Mouse (Mus musculus) neural tube, embryonic 13.5 days (tissue): ENCODE measurements around the gene Mmab. TPM values are rescaled to one million over a fixed set of nuclear protein-coding genes. Genes with fewer than 3 reads are reported as not detected.

Experiments used
- ATAC-seq: fragments of 200-750 bp; cut with Nextera tagmentation; 2 replicates; pipeline ENCODE4 v1.8.0; 2017; ENCODE audit warnings: low read depth, mild to moderate bottlenecking, moderate TSS enrichment, moderate library complexity
- H3K27ac ChIP-seq: fragments of 300-500 bp; sonication (generic); replicated peaks from 2 replicates; pipeline ENCODE4 v1.5.1; 2015; ENCODE audit warnings: moderate library complexity, mild to moderate bottlenecking, inconsistent platforms
- H3K27me3 ChIP-seq: fragments of 300-500 bp; sonication (generic); 2 replicates; pipeline ENCODE4 v1.6.1; 2015; ENCODE audit warnings: mild to moderate bottlenecking, inconsistent platforms
- H3K36me3 ChIP-seq: fragments of 300-500 bp; sonication (generic); 2 replicates; pipeline ENCODE4 v1.6.1; 2015; ENCODE audit warnings: mild to moderate bottlenecking, inconsistent platforms
- H3K4me1 ChIP-seq: fragments of 300-500 bp; sonication (generic); replicated peaks from 2 replicates; pipeline ENCODE4 v1.6.1; 2015; ENCODE audit warnings: inconsistent platforms
- H3K4me2 ChIP-seq: fragments of 300-500 bp; sonication (generic); 2 replicates; pipeline ENCODE4 v1.6.1; 2015; ENCODE audit warnings: inconsistent platforms, mild to moderate bottlenecking, moderate library complexity
- H3K4me3 ChIP-seq: fragments of 300-500 bp; sonication (generic); 2 replicates; pipeline ENCODE4 v1.5.1; 2015; ENCODE audit warnings: mild to moderate bottlenecking, inconsistent platforms
- H3K9ac ChIP-seq: fragments of 300-500 bp; sonication (generic); 2 replicates; pipeline ENCODE4 v1.6.1; 2015; ENCODE audit warnings: moderate library complexity, mild to moderate bottlenecking, inconsistent platforms
- H3K9me3 ChIP-seq: fragments of 300-500 bp; sonication (generic); 2 replicates; pipeline ENCODE4 v1.6.1; 2016; ENCODE audit warnings: inconsistent platforms
- WGBS: fragments of 180-500 bp; shearing (Covaris S2); methylation state at CpG from one replicate; pipeline ENCODE4 v1.1.7; 2015; 5-methylcytosine and 5-hydroxymethylcytosine counted together
- polyA plus RNA-seq: library from polyadenylated mRNA; unstranded; fragments of >200 nt; fragmentation: Nextera tagmentation; extraction: Ambion mirVana; gene quantifications from 2 replicates; pipeline ENCODE4 v1.2.1, GENCODE M21; 2015

The Mmab gene
- polyA plus RNA-seq, 1 experiment from 2014 or later: 28.2 TPM

- no peaks in the 10 kb centered on the region for H3K9me3 ChIP-seq
- 58% methylated on average over 5 of the region's 5 CpGs for WGBS
- H3K4me1 ChIP-seq: peaks cover 29% of the 10 kb centered on the region
- H3K4me2 ChIP-seq: no peak overlapping the region
- ATAC-seq: no peak
- H3K4me3 ChIP-seq: no peak overlapping the region
- H3K36me3 ChIP-seq: peaks cover 25% of the 10 kb centered on the region
- no peaks in the 10 kb centered on the region for H3K27me3 ChIP-seq
- H3K27ac ChIP-seq: no peak overlapping the region
- no peak overlapping the region for H3K9ac ChIP-seq
Observed at GRCm38 (mm10) chr5:114423961-114424360, 19.9 kb downstream of the Mmab start.

GRCm38 (mm10) chr5:114422591-114422990 lies 21.3 kb downstream of the Mmab start:
- Histone ChIP-seq H3K9me3 (no peaks in the 10 kb centered on the region), H3K36me3 (peaks cover 39% of the 10 kb centered on the region), H3K4me3 (no peak overlapping the region), H3K4me2 (no peak overlapping the region), H3K4me1 (peaks cover 19% of the 10 kb centered on the region; the same call in 1 of the 2 replicates), H3K9ac (no peak overlapping the region), H3K27ac (no peak overlapping the region), H3K27me3 (no peaks in the 10 kb centered on the region)
- no peak for ATAC-seq
- 41% methylated on average over 5 of the region's 5 CpGs for WGBS

- no peaks in the 10 kb centered on the region for H3K27me3 ChIP-seq
- no peak overlapping the region for H3K4me3 ChIP-seq
- H3K27ac ChIP-seq: no peak overlapping the region
- no peaks in the 10 kb centered on the region for H3K9me3 ChIP-seq
- no peak overlapping the region for H3K4me2 ChIP-seq
- peaks cover 47% of the 10 kb centered on the region for H3K36me3 ChIP-seq
- peaks cover 10% of the 10 kb centered on the region; the same call in 1 of the 2 replicates for H3K4me1 ChIP-seq
- WGBS: 87% methylated on average over 11 of the region's 11 CpGs
- ATAC-seq: no peak
- no peak overlapping the region for H3K9ac ChIP-seq
Observed at GRCm38 (mm10) chr5:114421561-114422298, 22.1 kb downstream of the Mmab start.

- H3K4me2 ChIP-seq: no peak overlapping the region
- no peak overlapping the region for H3K4me3 ChIP-seq
- no peaks in the 10 kb centered on the region for H3K27me3 ChIP-seq
- no peaks in the 10 kb centered on the region for H3K9me3 ChIP-seq
- 88% methylated on average over 8 of the region's 8 CpGs for WGBS
- peaks cover 3% of the 10 kb centered on the region; the same call in 1 of the 2 replicates for H3K4me1 ChIP-seq
- ATAC-seq: peak; percentile 26; the same call in 1 of the 2 replicates
- H3K36me3 ChIP-seq: peaks cover 79% of the 10 kb centered on the region
- no peak overlapping the region for H3K9ac ChIP-seq
- no peak overlapping the region for H3K27ac ChIP-seq
Observed at GRCm38 (mm10) chr5:114418541-114418940, 25.3 kb downstream of the Mmab start.

GRCm38 (mm10) chr5:114416855-114417254 lies 27.0 kb downstream of the Mmab start:
- Histone ChIP-seq H3K4me2 (no peak overlapping the region), H3K27ac (no peak overlapping the region), H3K4me3 (no peak overlapping the region), H3K27me3 (no peaks in the 10 kb centered on the region), H3K9ac (no peak overlapping the region), H3K36me3 (peaks cover 96% of the 10 kb centered on the region), H3K9me3 (no peaks in the 10 kb centered on the region), H3K4me1 (no peaks in the 10 kb centered on the region)
- no peak for ATAC-seq
- 92% methylated on average over 8 of the region's 8 CpGs for WGBS

GRCm38 (mm10) chr5:114415606-114416005 lies 28.3 kb downstream of the Mmab start:
- peaks cover 100% of the 10 kb centered on the region for H3K36me3 ChIP-seq

GRCm38 (mm10) chr5:114413067-114413735 lies 30.7 kb downstream of the Mmab start:
- Histone ChIP-seq H3K27ac (no peak overlapping the region), H3K4me3 (no peak overlapping the region), H3K27me3 (no peaks in the 10 kb centered on the region), H3K4me2 (no peak overlapping the region), H3K9ac (no peak overlapping the region), H3K9me3 (no peaks in the 10 kb centered on the region), H3K36me3 (peaks cover 100% of the 10 kb centered on the region), H3K4me1 (no peaks in the 10 kb centered on the region)
- WGBS: 86% methylated on average over 16 of the region's 16 CpGs
- ATAC-seq: no peak

More at GRCm38 (mm10) chr5:114415606-114416005, 28.3 kb downstream of the Mmab start:
- no peak overlapping the region for H3K4me3 ChIP-seq
- H3K4me1 ChIP-seq: no peaks in the 10 kb centered on the region
- 95% methylated on average over 5 of the region's 5 CpGs for WGBS
- H3K27ac ChIP-seq: no peak overlapping the region
- no peak overlapping the region for H3K9ac ChIP-seq
- H3K9me3 ChIP-seq: no peaks in the 10 kb centered on the region
- no peak overlapping the region for H3K4me2 ChIP-seq
- H3K27me3 ChIP-seq: no peaks in the 10 kb centered on the region
- no peak for ATAC-seq

DNA sequence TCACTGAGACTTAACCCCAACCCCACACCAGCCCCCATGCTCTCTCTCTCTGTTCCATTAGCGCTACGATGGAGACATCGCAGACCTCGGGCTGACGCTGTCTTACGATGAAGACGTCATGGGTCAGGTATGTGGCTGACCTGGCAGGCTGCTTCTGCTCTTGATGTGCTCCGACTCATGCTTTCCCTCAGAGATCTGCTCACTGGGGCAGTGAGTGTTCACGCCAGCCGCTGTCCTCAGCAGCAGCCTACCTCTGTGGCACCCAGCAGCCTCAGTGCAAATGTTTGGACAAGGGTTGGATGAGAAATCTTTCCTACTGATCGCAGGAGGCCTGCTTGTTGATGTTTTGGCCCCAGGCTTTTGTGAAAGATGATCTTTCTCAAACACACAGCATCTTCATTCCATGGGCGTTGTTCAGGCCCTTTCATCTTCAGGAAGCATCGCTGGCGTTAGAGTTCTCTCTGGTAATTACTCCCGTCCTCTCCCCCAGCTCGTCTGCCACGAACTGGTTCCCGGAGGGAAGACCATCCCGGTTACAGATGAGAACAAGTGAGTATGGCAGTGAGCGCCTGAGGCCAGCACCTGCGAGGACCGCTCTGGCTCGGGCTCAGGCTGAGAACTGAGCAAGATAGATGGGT lies 31.4 kb downstream of the Mmab start:
- no peak overlapping the region for H3K27ac ChIP-seq
- H3K36me3 ChIP-seq: peaks cover 100% of the 10 kb centered on the region
- ATAC-seq: no peak
- H3K4me1 ChIP-seq: no peaks in the 10 kb centered on the region
- H3K4me3 ChIP-seq: no peak overlapping the region
- WGBS: 80% methylated on average over 23 of the region's 23 CpGs
- H3K9ac ChIP-seq: no peak overlapping the region
- H3K4me2 ChIP-seq: no peak overlapping the region
- no peaks in the 10 kb centered on the region for H3K27me3 ChIP-seq
- no peaks in the 10 kb centered on the region for H3K9me3 ChIP-seq

DNA sequence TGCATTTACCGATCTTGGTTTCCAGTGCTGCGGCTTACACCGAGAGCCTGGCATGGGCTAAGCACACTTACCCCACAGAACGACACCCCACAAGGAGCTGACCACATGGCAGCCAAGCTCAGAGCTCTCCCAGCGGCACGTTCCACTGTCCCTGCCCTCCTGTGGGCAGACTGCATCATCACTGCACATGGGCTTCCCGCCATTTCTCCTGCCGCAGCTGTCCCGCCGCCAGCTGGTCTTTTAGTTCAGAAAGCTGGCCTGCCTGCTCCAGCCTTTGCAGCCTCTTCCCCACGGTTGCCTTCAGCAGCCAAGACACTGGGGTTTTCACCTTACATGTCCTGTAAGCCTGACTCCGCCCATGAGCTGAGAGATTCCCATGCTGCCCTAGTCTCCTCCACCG lies 33.4 kb downstream of the Mmab start:
- Histone ChIP-seq H3K36me3 (peaks cover 100% of the 10 kb centered on the region), H3K27ac (no peak overlapping the region), H3K27me3 (no peaks in the 10 kb centered on the region), H3K9me3 (no peaks in the 10 kb centered on the region), H3K4me3 (no peak overlapping the region), H3K4me2 (no peak overlapping the region), H3K9ac (no peak overlapping the region), H3K4me1 (no peaks in the 10 kb centered on the region)
- 90% methylated on average over 13 of the region's 13 CpGs for WGBS
- ATAC-seq: no peak

GRCm38 (mm10) chr5:114408846-114409245 lies 35.0 kb downstream of the Mmab start:
- Histone ChIP-seq H3K4me3 (no peak overlapping the region), H3K4me2 (no peak overlapping the region), H3K36me3 (peaks cover 100% of the 10 kb centered on the region), H3K9me3 (no peaks in the 10 kb centered on the region), H3K27ac (no peak overlapping the region), H3K9ac (no peak overlapping the region), H3K27me3 (no peaks in the 10 kb centered on the region), H3K4me1 (no peaks in the 10 kb centered on the region)
- no peak for ATAC-seq
- WGBS: 93% methylated on average over 11 of the region's 11 CpGs

- Histone ChIP-seq H3K27me3 (no peaks in the 10 kb centered on the region), H3K36me3 (peaks cover 100% of the 10 kb centered on the region), H3K9ac (no peak overlapping the region), H3K4me2 (no peak overlapping the region), H3K4me1 (no peaks in the 10 kb centered on the region), H3K4me3 (no peak overlapping the region), H3K9me3 (no peaks in the 10 kb centered on the region), H3K27ac (no peak overlapping the region)
- WGBS: 87% methylated on average over 9 of the region's 9 CpGs
- ATAC-seq: no peak
Observed at GRCm38 (mm10) chr5:114407810-114408209, 36.0 kb downstream of the Mmab start.

- H3K9me3 ChIP-seq: no peaks in the 10 kb centered on the region
- 83% methylated on average over 10 of the region's 10 CpGs for WGBS
- ATAC-seq: no peak
- no peaks in the 10 kb centered on the region for H3K4me1 ChIP-seq
- no peaks in the 10 kb centered on the region for H3K27me3 ChIP-seq
- peaks cover 100% of the 10 kb centered on the region for H3K36me3 ChIP-seq
- H3K4me3 ChIP-seq: no peak overlapping the region
- no peak overlapping the region for H3K27ac ChIP-seq
- H3K4me2 ChIP-seq: no peak overlapping the region
- no peak overlapping the region for H3K9ac ChIP-seq
Observed at GRCm38 (mm10) chr5:114407269-114407668, 36.6 kb downstream of the Mmab start.
